Mouse (Mus musculus): Measurements from ENCODE around the gene Pef1.

- TF ChIP-seq CTCF (conservative IDR thresholded peaks at IDR 0.05; ENCODE audit: insufficient read depth, insufficient read length, low read depth, low read length), result no peak
- TF ChIP-seq POLR2A (IDR thresholded peaks at IDR 0.05; ENCODE audit: low read depth, low read length), result no peak
These were observed 65.5 kb downstream of the Pef1 start for GRCm38 (mm10) chr4:130167814-130168213.
